In genomic region chr11:100960540-100960939, GRCm38 (mm10) we compare ENCODE assay signal across 8 mouse cellular contexts. TPM values are rescaled to one million over a fixed set of nuclear protein-coding genes. Genes with fewer than 3 reads are reported as not detected.
A peak's percentile ranks its signal among the peaks of the same experiment; 100 is the strongest.
DNase-seq lines count a peak whose midpoint lies in the region; ATAC-seq and TF ChIP-seq lines count a peak whose summit lies in the region.

No protein-coding gene starts in this region.

- H3K36me3 ChIP-seq in thymus, adult 2 months (ENCODE audit: control insufficient read depth, insufficient read depth, low read length), result no peaks in the 10 kb centered on the region
- H3K36me3 ChIP-seq in liver, postnatal 0 days (replicated peaks; ENCODE audit: insufficient read depth, low read length), result peaks cover 3% of the 10 kb centered on the region; the same call in 1 of the 2 replicates

- no peaks in the 10 kb centered on the region for H3K9me3 ChIP-seq in liver, postnatal 0 days (ENCODE audit: low read length)

- no peak for TF ChIP-seq POLR2A in thymus, adult 2 months (IDR thresholded peaks at IDR 0.05; ENCODE audit: control insufficient read depth, extremely low read depth, insufficient read depth, low read length, poor library complexity)

- WGBS in thymus, adult 2 months, result 76% methylated on average over 6 of the region's 6 CpGs
- WGBS in liver, postnatal 0 days (ENCODE audit: insufficient replicate concordance), result 25% methylated on average over 6 of the region's 6 CpGs

- peak overlapping the region; percentile 32; the same call in 1 of the 2 replicates for H3K4me2 ChIP-seq in liver, postnatal 0 days (ENCODE audit: low read depth, low read length)

- H3K9ac ChIP-seq in liver, postnatal 0 days (replicated peaks), result no peak overlapping the region

- ATAC-seq in liver, postnatal 0 days, result peak; percentile 65

- no peaks in the 10 kb centered on the region for H3K27me3 ChIP-seq in thymus, adult 2 months (ENCODE audit: control insufficient read depth, insufficient read depth, low read length)
- no peaks in the 10 kb centered on the region for H3K27me3 ChIP-seq in liver, postnatal 0 days (ENCODE audit: insufficient read depth, low read length)

- TF ChIP-seq CTCF in thymus, adult 2 months (IDR thresholded peaks at IDR 0.05; ENCODE audit: borderline replicate concordance, control insufficient read depth, extremely low read depth, insufficient read depth, low read length, poor library complexity), result no peak
- no peak for TF ChIP-seq CTCF in liver, postnatal 0 days (IDR thresholded peaks at IDR 0.05; ENCODE audit: low read depth)

- no peak overlapping the region for H3K27ac ChIP-seq in thymus, adult 2 months (ENCODE audit: control insufficient read depth, insufficient read depth, low read length)
- H3K27ac ChIP-seq in liver, postnatal 0 days (ENCODE audit: low read depth), result no peak overlapping the region

- TF ChIP-seq EP300 in liver, postnatal 0 days (IDR thresholded peaks at IDR 0.05; ENCODE audit: low read depth), result no peak

- H3K4me3 ChIP-seq in thymus, adult 2 months (ENCODE audit: control insufficient read depth, insufficient read depth, low read length), result no peak overlapping the region
- H3K4me3 ChIP-seq in liver, postnatal 0 days (ENCODE audit: low read depth, low read length), result no peak overlapping the region

- peaks cover 3% of the 10 kb centered on the region for H3K4me1 ChIP-seq in thymus, adult 2 months (replicated peaks; ENCODE audit: control insufficient read depth, insufficient read depth, low read length)
- peaks cover 15% of the 10 kb centered on the region for H3K4me1 ChIP-seq in liver, postnatal 0 days (ENCODE audit: insufficient read depth)

- peak; percentile 41 for DNase-seq in thymus, postnatal 4 days
- no peak for DNase-seq in thymus, adult 2 months
- peak; percentile 74 to 81 for DNase-seq in cerebellum, postnatal 14 days
- DNase-seq in gastrocnemius, postnatal 25 days, result peak; percentile 81
- DNase-seq in kidney, adult 11 months, result peak; percentile 74
- DNase-seq in liver, postnatal 0 days, result peak; percentile 65
- DNase-seq in retina, embryonic 14.5 days (ENCODE audit: low spot score), result peak; percentile 56
- DNase-seq in Muller cell, postnatal 12 days (ENCODE audit: inconsistent ontology term), result no peak

RNA-seq across cellular contexts. Expression of gene Cavin1, which starts 10.1 kb away (rescaled TPM):
- 18.9 and 22.4 TPM in 2 replicates for polyA plus RNA-seq in thymus, adult 2 months (2012; rRNA removed)
- total RNA-seq in gastrocnemius, postnatal 25 days (2021), result 100 to 1,000 TPM; 175 to 196 TPM
- polyA plus RNA-seq in liver, postnatal 0 days (2015; fragmentation: Nextera tagmentation; extraction: Ambion mirVana), result 27.5 and 28.5 TPM in 2 replicates

RNA-seq across cellular contexts. Expression of gene Stat3, which starts 21.2 kb away (rescaled TPM):
- polyA plus RNA-seq in thymus, adult 2 months (2012; rRNA removed), result 140 and 147 TPM in 2 replicates
- total RNA-seq in gastrocnemius, postnatal 25 days (2021), result 10 to 100 TPM; 32.5 to 49.5 TPM
- 44.9 and 53.7 TPM in 2 replicates for polyA plus RNA-seq in liver, postnatal 0 days (2015; fragmentation: Nextera tagmentation; extraction: Ambion mirVana)

RNA-seq across cellular contexts. Expression of gene Atp6v0a1, which starts 48.7 kb away (rescaled TPM):
- 35.9 and 39.7 TPM in 2 replicates for polyA plus RNA-seq in thymus, adult 2 months (2012; rRNA removed)
- total RNA-seq in gastrocnemius, postnatal 25 days (2021), result 10 to 100 TPM; 56.9 to 60.0 TPM
- polyA plus RNA-seq in liver, postnatal 0 days (2015; fragmentation: Nextera tagmentation; extraction: Ambion mirVana), result 25.0 and 29.4 TPM in 2 replicates

Comparison
In these comparisons a context has a peak if more than half of its experiments do, and no peak if none do; other contexts are left out.
1. DNase-seq: peak in thymus, postnatal 4 days (single experiment), cerebellum, postnatal 14 days (2 of 2), gastrocnemius, postnatal 25 days (single experiment), kidney, adult 11 months (single experiment), liver, postnatal 0 days (single experiment) and retina, embryonic 14.5 days (single experiment); none in thymus, adult 2 months (single experiment) and Muller cell, postnatal 12 days (single experiment).